Mouse (Mus musculus): ENCODE results near the gene Snx1. TPM values are rescaled to one million over a fixed set of nuclear protein-coding genes. Genes with fewer than 3 reads are reported as not detected.

Snx1 gene
- total RNA-seq (2023): 73.7 TPM

GRCm38 (mm10) chr9:66126456-66127192 is at the start of gene Snx1, which contains the start of gene Ciao2a:
TSS of gene Snx1 (minus strand) at chr9:66126587.
TSS of gene Ciao2a (plus strand) at chr9:66126611.

GRCm38 (mm10) chr9:66157958-66158830 is 31.8 kb upstream of the Snx1 start, which contains the start of gene Dapk2:
TSS of gene Dapk2 (plus strand) at chr9:66158223.

GRCm38 (mm10) chr9:66069583-66069982 is 56.8 kb downstream of the Snx1 start, which contains the start of gene Snx22:
TSS of gene Snx22 (minus strand) at chr9:66069719.

GRCm38 (mm10) chr9:66059583-66060307 is 66.6 kb downstream of the Snx1 start, which contains the start of gene Ppib:
TSS of gene Ppib (plus strand) at chr9:66060222.

Other genes with a start within 250 kb of the Snx1 start
- gene Pclaf, start 236.3 kb downstream of the Snx1 start, total RNA-seq (2023): 2.1 TPM
- gene Trip4, start 217.8 kb downstream of the Snx1 start, total RNA-seq (2023): 22.9 TPM
- 62.1 TPM for gene Csnk1g1, start 217.7 kb downstream of the Snx1 start, total RNA-seq (2023)
- 210 TPM for gene Ppib, start 66.4 kb downstream of the Snx1 start, total RNA-seq (2023)
- 1.3 TPM for gene Snx22, start 56.9 kb downstream of the Snx1 start, total RNA-seq (2023)
- 35.9 TPM for gene Ciao2a, start within 50 bp of the Snx1 start, total RNA-seq (2023)
- 1.1 TPM for gene Dapk2, start 31.6 kb upstream of the Snx1 start, total RNA-seq (2023)
- gene Herc1, start 223.9 kb upstream of the Snx1 start, total RNA-seq (2023): 122 TPM

All from CD4-positive naive resting alpha-beta T cell, adult 76 days (primary cell).